Mouse (Mus musculus) left cerebral cortex, postnatal 10 days (tissue): Measurements from ENCODE around the gene Dlg3. TPM values are rescaled to one million over a fixed set of nuclear protein-coding genes. Genes with fewer than 3 reads are reported as not detected.

ENCODE experiments used
- DNase-seq, 2 experiments: peaks; one replicate each; pipeline ENCODE4 v3.0.0; 2021 to 2022; ENCODE audit warnings: low spot score in 2 of 2, mixed read lengths in 1 of 2; ENCODE audit errors: extremely low spot score in 1 of 2
- intact Hi-C: fragments of 180-260 bp; cut with DNase I; formaldehyde crosslinking; loops from one replicate; pipeline ENCODE4 v1.15.1; 2025
- total RNA-seq, 2 experiments: library from RNA; stranded (reverse); gene quantifications; 2 replicates each; pipeline ENCODE4 v1.2.3; 2021

Dlg3 gene
- 100 to 1,000 TPM; 144 to 152 TPM for total RNA-seq

GRCm38 (mm10) chrX:100767181-100767884, at the start of gene Dlg3:
Gene Dlg3, plus strand, starts transcription at chrX:100767722.
- intact Hi-C loops: no loop called here
- DNase-seq: peak; percentile 64 to 74

- DNase-seq: peak in 1 of 2 experiments; percentile 54
- intact Hi-C loops: no loop called here
These were observed 38.6 kb upstream of the Dlg3 start for GRCm38 (mm10) chrX:100728947-100729346.

- intact Hi-C loops: loop anchor here (10.0 kb wide), 1 partner anchor 105 kb away; the partner anchor contains the start of genes Kif4 and Pdzd11
- peak in 1 of 2 experiments; percentile 30 for DNase-seq
These were observed 37.8 kb upstream of the Dlg3 start, which contains the start of gene Gdpd2 for GRCm38 (mm10) chrX:100729665-100730188. Gene Gdpd2, plus strand, starts transcription at chrX:100729873.

GRCm38 (mm10) chrX:100730266-100730665, 37.3 kb upstream of the Dlg3 start:
- intact Hi-C loops: loop anchor here (10.0 kb wide), 1 partner anchor 105 kb away; the partner anchor contains the start of genes Kif4 and Pdzd11
- DNase-seq: no peak

GRCm38 (mm10) chrX:100734359-100734758, 33.2 kb upstream of the Dlg3 start:
- no peak for DNase-seq
- intact Hi-C loops: loop anchor here (10.0 kb wide), 1 partner anchor 110 kb away; the partner anchor contains the start of genes Kif4 and Pdzd11

- peak; percentile 56 to 69 for DNase-seq
- intact Hi-C loops: loop anchor here (10.0 kb wide), 1 partner anchor 114 kb away; the partner anchor contains the start of genes Kif4 and Pdzd11
These were observed 28.6 kb upstream of the Dlg3 start for GRCm38 (mm10) chrX:100738918-100739317.

GRCm38 (mm10) chrX:100739443-100739842, 28.1 kb upstream of the Dlg3 start:
- intact Hi-C loops: loop anchor here (10.0 kb wide), 1 partner anchor 115 kb away; the partner anchor contains the start of genes Kif4 and Pdzd11
- DNase-seq: no peak

GRCm38 (mm10) chrX:100740785-100741184, 26.7 kb upstream of the Dlg3 start:
- intact Hi-C loops: no loop called here
- no peak for DNase-seq

GRCm38 (mm10) chrX:100741940-100742339, 25.6 kb upstream of the Dlg3 start:
- peak; percentile 65 to 84 for DNase-seq
- intact Hi-C loops: no loop called here

- no peak for DNase-seq
- intact Hi-C loops: no loop called here
These were observed 1.7 kb upstream of the Dlg3 start for GRCm38 (mm10) chrX:100765855-100766254.

- no peak for DNase-seq
- intact Hi-C loops: no loop called here
These were observed 534 bp downstream of the Dlg3 start for GRCm38 (mm10) chrX:100767885-100768626.

GRCm38 (mm10) chrX:100769281-100769680, 1.8 kb downstream of the Dlg3 start:
- intact Hi-C loops: no loop called here
- peak in 1 of 2 experiments; percentile 25 for DNase-seq

GRCm38 (mm10) chrX:100774341-100774811, 6.9 kb downstream of the Dlg3 start:
- intact Hi-C loops: loop anchor here (10.0 kb wide), 1 partner anchor 170 kb away; no protein-coding TSS in a partner anchor
- peak in 1 of 2 experiments; percentile 63 for DNase-seq

GRCm38 (mm10) chrX:100775405-100775804, 7.9 kb downstream of the Dlg3 start:
- intact Hi-C loops: loop anchor here (10.0 kb wide), 1 partner anchor 169 kb away; no protein-coding TSS in a partner anchor
- DNase-seq: no peak

GRCm38 (mm10) chrX:100776494-100776893, 9.0 kb downstream of the Dlg3 start:
- peak in 1 of 2 experiments; percentile 51 for DNase-seq
- intact Hi-C loops: loop anchor here (10.0 kb wide), 1 partner anchor 168 kb away; no protein-coding TSS in a partner anchor

- intact Hi-C loops: loop anchor here (10.0 kb wide), 1 partner anchor 168 kb away; no protein-coding TSS in a partner anchor
- peak in 1 of 2 experiments; percentile 63 for DNase-seq
These were observed 9.6 kb downstream of the Dlg3 start for GRCm38 (mm10) chrX:100776985-100777654.

GRCm38 (mm10) chrX:100777655-100778234, 10.2 kb downstream of the Dlg3 start:
- no peak for DNase-seq
- intact Hi-C loops: loop anchor here (10.0 kb wide), 1 partner anchor 167 kb away; no protein-coding TSS in a partner anchor

GRCm38 (mm10) chrX:100778397-100778796, 10.9 kb downstream of the Dlg3 start:
- DNase-seq: no peak
- intact Hi-C loops: loop anchor here (10.0 kb wide), 1 partner anchor 166 kb away; no protein-coding TSS in a partner anchor
